7 mouse cellular contexts compared by ENCODE assay signal in genomic region chr4:129250759-129251481, GRCm38 (mm10). TPM values are rescaled to one million over a fixed set of nuclear protein-coding genes. Genes with fewer than 3 reads are reported as not detected.
DNase-seq lines count a peak whose midpoint lies in the region; ATAC-seq lines count a peak whose summit lies in the region.

No protein-coding gene starts in this region.

- no peaks in the 10 kb centered on the region for H3K36me3 ChIP-seq in hindbrain, embryonic 14.5 days (replicated peaks; ENCODE audit: control insufficient read depth, insufficient read depth)
- no peaks in the 10 kb centered on the region for H3K36me3 ChIP-seq in liver, embryonic 12.5 days
- H3K36me3 ChIP-seq in neural tube, embryonic 12.5 days: no peaks in the 10 kb centered on the region

- no peak overlapping the region for H3K27ac ChIP-seq in hindbrain, embryonic 14.5 days
- no peak overlapping the region for H3K27ac ChIP-seq in liver, embryonic 12.5 days
- no peak overlapping the region for H3K27ac ChIP-seq in neural tube, embryonic 12.5 days

- no peak overlapping the region for H3K4me3 ChIP-seq in hindbrain, embryonic 14.5 days (replicated peaks; ENCODE audit: low read length)
- no peak overlapping the region for H3K4me3 ChIP-seq in liver, embryonic 12.5 days
- H3K4me3 ChIP-seq in neural tube, embryonic 12.5 days: no peak overlapping the region

- peak overlapping the region; percentile 11 for H3K4me2 ChIP-seq in hindbrain, embryonic 14.5 days (replicated peaks)
- H3K4me2 ChIP-seq in liver, embryonic 12.5 days: peak overlapping the region; percentile 42
- H3K4me2 ChIP-seq in neural tube, embryonic 12.5 days (replicated peaks): peak overlapping the region; percentile 44

- H3K4me1 ChIP-seq in hindbrain, embryonic 14.5 days (replicated peaks; ENCODE audit: control insufficient read depth, insufficient read depth, low read length): peaks cover 11% of the 10 kb centered on the region; the same call in 1 of the 2 replicates
- H3K4me1 ChIP-seq in liver, embryonic 12.5 days: peaks cover 38% of the 10 kb centered on the region
- peaks cover 29% of the 10 kb centered on the region for H3K4me1 ChIP-seq in neural tube, embryonic 12.5 days

- H3K9ac ChIP-seq in hindbrain, embryonic 14.5 days: no peak overlapping the region
- no peak overlapping the region for H3K9ac ChIP-seq in liver, embryonic 12.5 days
- no peak overlapping the region for H3K9ac ChIP-seq in neural tube, embryonic 12.5 days

- H3K9me3 ChIP-seq in hindbrain, embryonic 14.5 days (ENCODE audit: control insufficient read depth, low read length): no peaks in the 10 kb centered on the region
- H3K9me3 ChIP-seq in liver, embryonic 12.5 days (replicated peaks): no peaks in the 10 kb centered on the region
- H3K9me3 ChIP-seq in neural tube, embryonic 12.5 days: no peaks in the 10 kb centered on the region

- 17% methylated on average over 15 of the region's 15 CpGs for WGBS in hindbrain, embryonic 14.5 days
- 34% methylated on average over 15 of the region's 15 CpGs for WGBS in liver, embryonic 12.5 days (ENCODE audit: insufficient replicate concordance)
- WGBS in neural tube, embryonic 12.5 days: 12% methylated on average over 15 of the region's 15 CpGs

- peaks cover 49% of the 10 kb centered on the region for H3K27me3 ChIP-seq in hindbrain, embryonic 14.5 days (ENCODE audit: control insufficient read depth, insufficient read depth, low read length)
- H3K27me3 ChIP-seq in liver, embryonic 12.5 days (replicated peaks): peaks cover 64% of the 10 kb centered on the region
- peaks cover 55% of the 10 kb centered on the region for H3K27me3 ChIP-seq in neural tube, embryonic 12.5 days (replicated peaks)

- peak; percentile 33 for DNase-seq in adrenal gland, adult 8-10 months
- DNase-seq in cerebellum, adult 9-11 months: peak; percentile 73
- no peak for DNase-seq in hindbrain, embryonic 14.5 days (ENCODE audit: low spot score)
- DNase-seq in urinary bladder, postnatal 4 days (ENCODE audit: low spot score in 2 of 2): no peak

- no peak for ATAC-seq in hindbrain, embryonic 14.5 days (ENCODE audit: low FRiP score)
- no peak for ATAC-seq in liver, embryonic 12.5 days
- no peak for ATAC-seq in neural tube, embryonic 12.5 days (ENCODE audit: low FRiP score, low read depth)
- ATAC-seq in activated CD4-positive, CD25-positive, alpha-beta regulatory T cell, adult 4 months: no peak

RNA-seq across cellular contexts. Expression of gene C77080, which starts 10.3 kb away (rescaled TPM):
- total RNA-seq in adrenal gland, adult 8-10 months (2022): 10 to 100 TPM; 23.9 to 44.8 (median 34.4) TPM
- 5.8 and 7.0 TPM in 2 replicates for polyA plus RNA-seq in hindbrain, embryonic 14.5 days (2014; fragmentation: Nextera tagmentation; extraction: Ambion mirVana)
- 0.72 and 0.92 TPM in 2 replicates for polyA plus RNA-seq in liver, embryonic 12.5 days (2016; fragmentation: Nextera tagmentation; extraction: Ambion mirVana)
- polyA plus RNA-seq in neural tube, embryonic 12.5 days (2016; fragmentation: Nextera tagmentation; extraction: Ambion mirVana): 4.0 and 4.6 TPM in 2 replicates
- polyA plus RNA-seq in activated CD4-positive, CD25-positive, alpha-beta regulatory T cell, adult 4 months (2017; shearing (Covaris generic)): under 1 TPM; 0.20 TPM

RNA-seq across cellular contexts. Expression of gene Sync, which starts 36.5 kb away (rescaled TPM):
- total RNA-seq in adrenal gland, adult 8-10 months (2022): 1 to 10 TPM in 3 of 4 experiments, under 1 TPM in 1; 0.73 to 2.5 (median 1.1) TPM
- 1.2 and 2.2 TPM in 2 replicates for polyA plus RNA-seq in hindbrain, embryonic 14.5 days (2014; fragmentation: Nextera tagmentation; extraction: Ambion mirVana)
- 0.13 and 0.24 TPM in 2 replicates for polyA plus RNA-seq in liver, embryonic 12.5 days (2016; fragmentation: Nextera tagmentation; extraction: Ambion mirVana)
- 1.7 and 1.9 TPM in 2 replicates for polyA plus RNA-seq in neural tube, embryonic 12.5 days (2016; fragmentation: Nextera tagmentation; extraction: Ambion mirVana)
- under 1 TPM; 0.46 to 0.48 TPM for polyA plus RNA-seq in activated CD4-positive, CD25-positive, alpha-beta regulatory T cell, adult 4 months (2017; shearing (Covaris generic))

Comparison
In these comparisons a context has a peak if more than half of its experiments do, and no peak if none do; other contexts are left out.
1. DNase-seq: peak in adrenal gland, adult 8-10 months (single experiment) and cerebellum, adult 9-11 months (single experiment); none in hindbrain, embryonic 14.5 days (single experiment) and urinary bladder, postnatal 4 days (0 of 2).
2. Peak in every context shown above with its lines, with median percentiles within 50 percentile points of each other: H3K4me2 ChIP-seq.